Mouse (Mus musculus) liver, embryonic 14.5 days (tissue): Measurements from ENCODE around the gene Ccer1.

Experiments used
- CTCF ChIP-seq: IDR thresholded peaks from 2 replicates; pipeline ENCODE4 v1.5.1; 2016; ENCODE audit warnings: antibody characterized with exemption, low read depth, control low read depth
- EP300 ChIP-seq: IDR thresholded peaks from 2 replicates; pipeline ENCODE4 v1.6.1; 2016; ENCODE audit warnings: antibody characterized with exemption, low read depth

DNA sequence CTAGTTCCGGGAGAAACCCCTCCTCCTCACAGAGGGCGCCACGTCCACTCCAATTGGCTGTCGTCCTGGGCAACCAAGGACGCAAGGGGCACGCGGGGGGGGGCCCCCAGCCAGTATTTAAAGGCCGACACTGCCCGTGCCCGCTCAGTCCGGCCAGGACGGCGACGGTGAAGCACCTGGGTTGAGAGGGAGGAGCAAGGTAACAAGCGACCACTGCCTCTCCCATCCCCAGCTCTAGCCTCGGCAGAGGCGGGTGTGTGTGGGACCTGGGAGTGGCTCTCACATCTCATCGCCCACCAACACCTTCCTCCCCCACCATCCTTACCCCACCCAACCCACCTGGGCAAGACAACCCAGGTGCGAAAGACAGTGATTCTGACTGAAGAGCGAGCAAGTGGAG lies at the start of gene Ccer1:
- no peak for TF ChIP-seq EP300
- no peak for TF ChIP-seq CTCF
